Mouse (Mus musculus) c-Kit-positive CD71-negative TER-119-negative erythroid progenitor cells, embryonic 14.5 days (primary cell): ENCODE results near the gene Txnrd1.

Experiments
- DNase-seq: peaks from one replicate; pipeline ENCODE4 v3.0.0-alpha.2; 2013; ENCODE audit warnings: low read depth

The Txnrd1 gene

GRCm38 (mm10) chr10:82817936-82818335 is 15.8 kb upstream of the Txnrd1 start:
- DNase-seq, result no peak

GRCm38 (mm10) chr10:82818661-82819060 is 15.1 kb upstream of the Txnrd1 start:
- DNase-seq, result no peak

GRCm38 (mm10) chr10:82823108-82823778 is 10.5 kb upstream of the Txnrd1 start:
- DNase-seq, result no peak

GRCm38 (mm10) chr10:82823779-82824177 is 10.0 kb upstream of the Txnrd1 start:
- no peak for DNase-seq

GRCm38 (mm10) chr10:82824541-82824940 is 9.2 kb upstream of the Txnrd1 start:
- DNase-seq, result no peak

GRCm38 (mm10) chr10:82826516-82826915 is 7.2 kb upstream of the Txnrd1 start:
- DNase-seq, result no peak

- no peak for DNase-seq
Observed at GRCm38 (mm10) chr10:82835898-82836297, 2.1 kb downstream of the Txnrd1 start.

GRCm38 (mm10) chr10:82838390-82838789 is 4.6 kb downstream of the Txnrd1 start:
- no peak for DNase-seq

- DNase-seq, result no peak
Observed at GRCm38 (mm10) chr10:82844090-82844489, 10.3 kb downstream of the Txnrd1 start.

- no peak for DNase-seq
Observed at GRCm38 (mm10) chr10:82844731-82845130, 11.0 kb downstream of the Txnrd1 start.

GRCm38 (mm10) chr10:82847821-82848459 is 14.2 kb downstream of the Txnrd1 start:
- DNase-seq, result no peak

GRCm38 (mm10) chr10:82849686-82850353 is 16.1 kb downstream of the Txnrd1 start:
- no peak for DNase-seq

GRCm38 (mm10) chr10:82850354-82850752 is 16.6 kb downstream of the Txnrd1 start:
- no peak for DNase-seq

- DNase-seq, result no peak
Observed at GRCm38 (mm10) chr10:82851751-82852150, 18.0 kb downstream of the Txnrd1 start.

- no peak for DNase-seq
Observed at GRCm38 (mm10) chr10:82858032-82858680, 24.4 kb downstream of the Txnrd1 start.

GRCm38 (mm10) chr10:82858691-82859532 is 25.2 kb downstream of the Txnrd1 start:
- peak; percentile 83 for DNase-seq

GRCm38 (mm10) chr10:82859533-82859915 is 25.8 kb downstream of the Txnrd1 start:
- DNase-seq, result peak; percentile 29

- peak; percentile 51 for DNase-seq
Observed at GRCm38 (mm10) chr10:82860181-82860928, 26.6 kb downstream of the Txnrd1 start.

- no peak for DNase-seq
Observed at GRCm38 (mm10) chr10:82860929-82861315, 27.2 kb downstream of the Txnrd1 start.

- no peak for DNase-seq
Observed at GRCm38 (mm10) chr10:82863106-82863680, 29.4 kb downstream of the Txnrd1 start.

- no peak for DNase-seq
Observed at GRCm38 (mm10) chr10:82863827-82864226, 30.1 kb downstream of the Txnrd1 start.
